Mouse (Mus musculus) 3134 (cell line): ENCODE data around the gene Ppm1j.

Experiments
- DNase-seq: peaks from one replicate; pipeline ENCODE4 v3.0.0-alpha.2; 2011; ENCODE audit warnings: low spot score; ENCODE audit not compliant: insufficient read length; ENCODE audit errors: extremely low read depth

Gene Ppm1j

DNA sequence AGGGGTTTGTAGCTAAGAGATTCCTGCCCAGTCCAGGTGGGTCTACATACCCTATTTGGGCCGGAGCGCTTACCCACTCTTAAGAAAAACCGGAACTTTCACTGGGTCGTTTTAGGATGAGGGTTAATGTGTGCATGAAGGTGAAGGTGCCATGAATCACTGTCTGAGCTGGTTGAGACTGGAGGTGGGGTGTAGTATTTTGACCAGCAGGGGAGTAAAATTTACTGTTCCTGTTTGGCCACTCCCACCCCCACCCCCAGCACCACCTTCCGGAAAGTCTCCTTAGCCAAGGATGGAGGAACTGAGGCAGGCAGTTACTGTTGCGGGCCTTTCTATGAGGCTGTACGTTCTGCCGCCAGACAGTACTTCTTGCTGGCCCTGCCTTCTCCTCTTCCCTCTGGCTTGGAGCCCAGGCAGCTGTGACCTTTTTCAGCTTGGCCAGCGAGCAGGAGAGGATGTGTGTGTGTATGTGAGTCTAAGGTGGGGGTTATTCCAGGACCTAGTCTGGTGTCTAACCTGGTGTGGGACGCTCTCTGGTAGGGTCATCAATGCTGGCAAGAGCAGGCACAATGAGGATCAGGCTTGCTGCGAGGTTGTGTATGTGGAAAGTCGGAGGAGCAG, 1.3 kb downstream of the Ppm1j start:
- no peak for DNase-seq

DNA sequence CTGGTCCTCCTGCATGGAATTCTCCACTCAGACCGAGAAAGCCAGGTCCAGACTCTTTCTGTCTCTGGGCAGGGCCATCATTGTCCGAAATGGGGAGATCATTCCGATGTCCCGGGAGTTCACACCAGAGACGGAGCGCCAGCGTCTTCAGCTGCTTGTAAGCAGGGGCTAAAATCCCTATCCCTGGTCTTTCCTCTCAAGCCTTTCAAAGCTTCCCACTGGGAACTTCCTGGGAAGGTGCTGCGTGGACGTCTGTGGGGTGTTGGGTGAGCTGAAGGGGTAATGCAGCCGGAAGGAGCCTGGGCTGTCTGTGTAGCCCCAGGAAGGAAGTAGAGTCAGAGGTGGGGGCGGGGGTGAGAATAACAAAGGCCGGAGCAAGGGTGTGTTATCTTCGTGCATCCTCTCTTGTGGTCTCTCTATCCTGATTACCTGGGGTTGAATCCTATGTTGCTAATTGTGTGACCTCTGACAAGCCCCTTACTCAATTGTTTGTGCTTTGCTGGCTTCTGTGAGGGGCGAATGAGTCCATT, 3.2 kb downstream of the Ppm1j start:
- no peak for DNase-seq

DNA sequence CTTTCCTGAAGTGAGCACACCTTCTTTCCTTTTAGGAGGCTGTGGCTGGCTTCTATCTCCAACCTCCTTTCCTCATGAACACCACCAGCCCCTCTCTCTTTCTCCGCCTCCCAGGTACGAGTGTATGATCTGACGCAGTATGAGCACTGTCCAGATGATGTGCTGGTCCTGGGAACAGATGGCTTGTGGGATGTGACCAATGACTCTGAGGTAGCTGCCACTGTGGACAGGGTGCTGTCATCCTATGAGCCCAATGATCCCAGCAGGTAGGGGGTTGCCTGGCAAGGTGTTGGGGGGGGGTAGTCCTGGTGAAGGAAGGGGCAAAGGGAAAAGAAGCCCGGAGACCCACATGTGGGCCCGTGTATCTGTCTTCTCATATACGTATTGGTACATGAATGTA, 4.4 kb downstream of the Ppm1j start:
- DNase-seq, result no peak

DNA sequence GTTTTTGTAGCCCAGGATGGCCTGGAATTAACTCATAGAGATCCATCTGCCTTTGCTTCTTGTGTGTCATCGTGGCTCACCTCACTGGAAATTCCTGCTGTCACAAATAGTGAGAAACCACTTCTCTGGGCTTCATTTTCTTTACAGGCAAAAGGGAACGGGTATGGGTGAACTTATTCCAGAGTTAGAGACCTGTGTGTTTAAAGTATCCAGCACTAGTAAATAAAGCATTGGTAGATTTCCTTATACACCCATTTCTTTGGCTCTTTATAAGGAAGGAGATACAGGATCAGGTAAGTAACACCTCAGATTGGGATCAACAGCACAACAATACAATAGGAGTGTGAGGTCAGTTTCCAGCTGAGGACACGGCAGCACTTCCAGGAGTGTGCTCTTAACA, 7.2 kb downstream of the Ppm1j start, which contains the start of gene Rhoc:
Gene Rhoc (plus strand): TSS at position 301 of the 400 bp plus-strand sequence.
- no peak for DNase-seq

GRCm38 (mm10) chr3:104788561-104789311, 7.9 kb downstream of the Ppm1j start:
- DNase-seq, result peak; percentile 88

- DNase-seq, result no peak
These were observed 8.4 kb downstream of the Ppm1j start for GRCm38 (mm10) chr3:104789312-104789605.

DNA sequence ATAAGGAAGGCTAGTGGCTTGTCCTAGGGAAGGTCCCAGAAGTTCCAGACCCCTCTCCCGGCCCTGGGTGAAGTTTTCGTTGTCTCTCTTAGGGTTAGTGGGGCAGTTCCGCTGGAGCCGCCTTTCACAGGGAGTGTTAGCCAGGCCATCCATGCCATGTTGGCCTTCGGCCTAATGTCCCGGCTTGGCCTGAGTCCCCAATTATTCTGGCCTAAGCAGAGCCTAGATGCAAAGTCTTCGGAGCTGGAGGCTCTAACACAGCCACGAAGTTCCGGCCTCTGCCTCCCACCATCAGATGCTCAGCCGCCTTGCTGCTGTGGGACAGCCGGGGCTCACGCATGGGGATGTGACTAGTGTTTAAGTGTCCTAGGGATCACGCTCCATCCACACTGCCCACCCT, 9.0 kb downstream of the Ppm1j start:
- DNase-seq, result peak; percentile 74

DNA sequence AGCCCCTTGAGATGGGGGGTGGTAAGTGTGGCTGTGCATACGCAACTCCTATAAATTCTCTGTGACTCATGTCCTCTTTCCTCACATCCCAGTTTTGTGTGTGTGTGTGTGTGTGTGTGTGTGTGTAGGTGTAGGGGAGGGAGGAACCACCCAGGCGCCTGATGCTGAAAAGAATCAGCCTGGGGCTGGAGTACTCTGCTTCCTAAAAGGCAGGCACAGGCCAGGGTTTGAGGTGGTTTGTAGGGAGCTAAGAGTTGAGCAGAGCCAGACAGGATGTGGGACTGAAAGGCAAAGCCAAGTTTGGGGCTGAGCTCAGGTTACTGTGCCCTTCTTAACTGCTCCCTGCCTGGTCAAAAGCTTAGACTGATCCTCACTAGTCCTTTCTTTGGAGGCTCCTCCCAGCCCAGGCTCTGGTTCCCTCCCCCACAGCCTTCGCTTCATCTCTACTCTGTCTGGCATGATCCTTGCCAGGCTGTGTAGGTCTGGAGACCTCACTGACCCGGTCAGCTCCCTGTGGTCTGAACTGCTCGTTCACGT, 9.6 kb downstream of the Ppm1j start:
- peak; percentile 80 for DNase-seq

DNA sequence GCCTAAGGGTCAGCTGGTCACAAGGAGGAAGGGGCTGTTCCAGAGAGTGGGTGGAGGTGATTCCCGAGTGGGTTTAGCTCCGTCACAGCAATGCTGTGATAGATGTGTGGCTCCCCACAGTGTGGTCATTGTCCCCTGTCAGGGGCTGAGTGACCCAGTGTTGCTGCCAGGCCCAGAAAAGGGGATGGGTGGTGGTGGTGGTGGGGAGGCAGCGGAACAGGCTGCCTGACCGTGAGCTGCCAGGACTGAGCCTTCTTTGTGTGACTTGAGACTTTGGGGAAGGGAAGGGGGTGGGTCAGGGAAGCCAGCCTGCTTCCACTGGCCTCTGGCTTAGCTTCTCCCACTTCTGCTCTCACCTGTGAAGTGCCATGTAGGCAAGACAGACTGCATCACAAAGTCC, 10.2 kb downstream of the Ppm1j start:
- no peak for DNase-seq

GRCm38 (mm10) chr3:104791671-104792070, 10.8 kb downstream of the Ppm1j start:
- no peak for DNase-seq

- DNase-seq, result no peak
These were observed 11.8 kb downstream of the Ppm1j start for GRCm38 (mm10) chr3:104792360-104793270.

DNA sequence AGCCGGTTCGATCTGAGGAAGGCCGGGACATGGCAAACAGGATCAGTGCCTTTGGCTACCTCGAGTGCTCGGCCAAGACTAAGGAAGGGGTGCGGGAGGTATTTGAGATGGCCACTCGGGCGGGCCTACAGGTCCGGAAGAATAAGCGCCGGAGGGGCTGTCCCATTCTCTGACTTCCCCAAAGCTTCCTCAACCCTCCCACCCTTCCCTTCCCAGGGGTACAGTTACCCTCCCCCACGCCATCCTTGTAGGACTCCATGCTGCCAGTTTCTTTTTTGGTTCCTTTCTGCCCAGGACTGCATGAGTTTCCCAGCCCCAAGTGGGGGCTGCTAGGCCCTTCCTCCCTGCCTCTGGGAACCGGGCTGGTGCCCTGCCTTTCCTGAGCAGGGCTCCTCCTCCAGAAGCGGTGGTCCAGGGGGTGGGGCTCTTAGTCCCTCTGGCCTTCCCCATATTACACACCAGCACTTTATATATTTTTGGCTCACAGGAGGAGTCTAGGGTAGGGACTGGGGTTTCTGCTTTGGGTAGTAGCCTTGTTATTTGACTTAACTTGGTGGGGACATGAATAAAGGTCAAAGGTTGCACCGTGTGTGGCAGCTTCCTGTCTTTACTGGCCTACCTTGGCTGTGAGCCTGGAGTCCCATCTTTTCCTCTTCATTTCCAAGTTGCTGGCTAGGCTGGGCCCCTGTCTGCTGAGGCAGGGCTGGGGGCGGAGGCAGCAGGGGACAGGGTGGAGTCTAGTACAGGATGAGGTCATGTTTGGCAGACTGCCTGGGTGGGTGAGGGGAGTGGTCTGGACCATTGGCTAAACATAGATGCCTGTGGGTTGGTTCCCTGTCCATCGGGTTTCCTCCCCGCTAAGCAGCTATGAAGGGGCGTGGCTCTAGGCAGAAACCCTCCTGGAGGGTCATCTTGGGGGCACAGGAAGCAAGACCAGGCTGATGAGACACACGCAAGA, 13.3 kb downstream of the Ppm1j start:
- DNase-seq, result peak; percentile 84

GRCm38 (mm10) chr3:104794953-104795470, 14.2 kb downstream of the Ppm1j start:
- no peak for DNase-seq

GRCm38 (mm10) chr3:104795661-104796340, 14.9 kb downstream of the Ppm1j start:
- DNase-seq, result no peak

DNA sequence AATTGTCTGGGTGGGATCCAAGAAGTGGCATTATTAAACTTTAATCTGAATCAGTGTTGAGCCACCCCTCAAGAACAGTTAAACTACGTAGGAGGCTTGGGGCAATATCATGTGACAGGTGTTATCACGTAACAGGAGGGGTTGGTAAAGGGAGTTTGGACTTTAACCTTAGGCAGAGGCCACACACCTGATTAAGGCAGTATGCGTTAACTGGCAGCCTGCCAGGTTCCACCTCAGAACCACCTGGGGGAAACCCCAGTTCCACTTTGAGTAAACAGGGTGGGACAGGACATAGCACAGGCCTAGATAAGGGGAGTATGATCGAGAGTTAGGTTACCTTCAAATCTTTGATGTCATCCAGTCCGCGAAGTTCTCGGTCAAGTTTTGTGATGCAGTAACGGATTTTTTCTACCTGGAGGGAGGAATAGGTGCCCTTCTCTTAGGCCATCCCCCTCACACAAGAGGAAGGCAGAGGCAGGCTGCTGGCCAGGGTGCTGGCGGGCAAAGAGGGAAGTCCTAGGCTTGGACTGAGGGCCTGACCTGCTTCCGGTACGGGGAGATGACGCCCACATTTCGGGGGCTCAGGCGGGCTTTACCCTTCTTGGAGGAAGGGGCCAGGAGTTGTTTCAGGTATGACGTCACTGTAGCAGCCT, 15.7 kb downstream of the Ppm1j start:
- no peak for DNase-seq

GRCm38 (mm10) chr3:104800681-104801080, 19.8 kb downstream of the Ppm1j start:
- DNase-seq, result no peak

DNA sequence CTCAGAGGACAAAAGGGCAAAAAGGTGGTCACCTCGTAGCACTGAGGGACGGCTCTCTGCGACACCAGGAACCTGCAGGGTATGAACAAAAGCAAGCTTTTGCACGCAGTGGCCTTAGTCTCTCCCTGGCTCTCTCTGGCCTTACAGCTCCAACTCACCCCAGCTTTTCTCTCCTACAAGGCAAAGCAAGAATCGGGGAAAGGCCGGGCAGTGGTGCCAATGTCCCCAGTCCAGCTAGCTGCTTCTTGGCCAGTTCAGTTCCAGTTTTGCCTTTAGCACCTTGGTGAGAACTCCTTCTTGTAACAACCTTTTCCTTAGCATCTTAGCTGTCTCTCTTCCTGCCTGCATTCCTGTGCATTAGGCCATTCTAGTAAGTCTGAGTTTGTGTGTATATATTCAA, 20.6 kb downstream of the Ppm1j start:
- no peak for DNase-seq

DNA sequence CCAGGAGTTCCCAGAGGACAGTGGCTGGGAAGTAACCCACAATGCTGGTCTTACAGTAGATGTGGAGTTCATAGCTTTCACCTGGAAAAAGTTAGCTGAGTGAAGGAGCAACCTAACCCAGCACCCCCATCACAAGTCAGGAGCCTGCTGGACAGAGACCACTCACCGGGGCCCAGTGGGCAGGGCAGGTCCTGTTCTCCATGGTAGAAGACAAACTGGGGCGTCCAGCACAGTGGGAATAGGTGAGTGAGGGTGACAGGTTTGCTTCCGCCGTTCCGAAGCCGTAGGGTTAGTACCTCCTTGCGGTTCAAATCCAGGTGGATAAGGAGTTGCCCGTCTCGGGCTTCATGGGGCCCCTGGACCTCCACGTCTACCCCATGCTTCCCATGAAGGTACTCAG, 23.5 kb downstream of the Ppm1j start:
- DNase-seq, result no peak

GRCm38 (mm10) chr3:104805539-104805938, 24.7 kb downstream of the Ppm1j start:
- DNase-seq, result no peak
